Mouse (Mus musculus) CD8-positive naive resting alpha-beta T cell, adult 57 days (primary cell): ENCODE measurements around the gene Vmn1r37. TPM values are rescaled to one million over a fixed set of nuclear protein-coding genes. Genes with fewer than 3 reads are reported as not detected.

Source experiments
- total RNA-seq: library from RNA; stranded (reverse); gene quantifications from one replicate; pipeline ENCODE4 v1.2.4, GENCODE M21; 2023

The Vmn1r37 gene
- not detected for total RNA-seq

GRCm38 (mm10) chr6:66729082-66729481 lies at the start of gene Vmn1r37:
Vmn1r37 (plus strand) TSS chr6:66729382.

GRCm38 (mm10) chr6:66685806-66686205 lies 43.4 kb upstream of the Vmn1r37 start, which contains the start of gene Vmn1r35:
Vmn1r35 (minus strand) TSS chr6:66685906.

DNA sequence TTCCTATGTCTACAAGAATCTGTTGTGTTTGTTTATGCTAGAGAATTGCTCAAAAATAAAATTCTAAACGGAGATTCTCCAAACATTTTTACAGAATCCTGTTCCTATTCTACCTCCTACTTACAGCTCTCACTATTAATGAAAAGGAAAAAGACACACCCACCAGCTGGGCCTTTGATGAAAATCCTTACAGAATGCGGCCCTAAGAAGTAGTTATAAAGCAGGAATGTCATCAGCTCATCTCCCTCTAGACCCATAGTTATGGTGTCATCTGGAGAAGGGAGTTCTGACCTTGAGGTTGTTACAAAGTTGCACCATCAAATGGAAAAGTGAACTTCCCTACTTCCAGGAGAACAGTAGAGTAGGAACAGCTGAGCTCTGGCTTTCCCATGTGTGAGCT lies 10.1 kb upstream of the Vmn1r37 start, which contains the start of gene Vmn1r36:
Vmn1r36 (minus strand) TSS at position 101 of the 400 bp plus-strand sequence.

DNA sequence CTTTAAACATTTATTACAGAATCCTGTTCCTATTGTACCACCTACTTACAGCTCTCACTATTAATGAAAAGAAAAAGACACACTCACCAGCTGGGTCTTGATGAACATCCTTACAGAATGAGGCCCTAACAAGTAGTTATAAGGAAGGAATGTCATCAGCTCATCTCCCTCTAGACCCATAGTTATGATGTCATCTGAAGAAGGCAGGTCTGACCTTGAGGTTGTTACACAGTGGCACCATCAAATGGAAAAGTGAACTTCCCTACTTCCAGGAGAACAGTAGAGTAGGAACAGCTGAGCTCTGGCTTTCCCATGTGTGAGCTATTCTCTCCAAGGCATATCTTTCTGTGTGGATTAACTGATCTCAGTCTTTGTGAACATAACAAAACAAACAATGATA lies 53.3 kb downstream of the Vmn1r37 start, which contains the start of gene Vmn1r38:
Vmn1r38 (minus strand) TSS at position 101 of the 400 bp plus-strand sequence.

Other genes starting within 250 kb of the Vmn1r37 start
- 13.3 TPM for gene Mad2l1, start 194.0 kb upstream of the Vmn1r37 start, total RNA-seq
- not detected for gene Vmn1r32, start 169.3 kb upstream of the Vmn1r37 start, total RNA-seq
- not detected for gene Vmn1r33, start 111.1 kb upstream of the Vmn1r37 start, total RNA-seq
- not detected for gene Vmn1r34, start 85.5 kb upstream of the Vmn1r37 start, total RNA-seq
- gene Vmn1r35, start 43.5 kb upstream of the Vmn1r37 start, total RNA-seq: not detected
- not detected for gene Vmn1r36, start 10.2 kb upstream of the Vmn1r37 start, total RNA-seq
- gene Vmn1r38, start 53.2 kb downstream of the Vmn1r37 start, total RNA-seq: not detected
- gene Vmn1r39, start 81.2 kb downstream of the Vmn1r37 start, total RNA-seq: not detected
- 6.1 TPM for gene Gng12, start 167.0 kb downstream of the Vmn1r37 start, total RNA-seq